Mouse (Mus musculus): ENCODE measurements around the gene Myh2. TPM values are rescaled to one million over a fixed set of nuclear protein-coding genes. Genes with fewer than 3 reads are reported as not detected.

Myh2 gene
- total RNA-seq, 1 experiment = not detected

GRCm38 (mm10) chr11:67143065-67143464 lies 27.8 kb upstream of the Myh2 start:
- no peak for DNase-seq (ENCODE audit: low read depth, low spot score)
- Histone ChIP-seq H3K4me3 (ENCODE audit: insufficient read depth in 1 of 2, low read depth in 1 of 2, low read length in 2 of 2, poor library complexity in 1 of 2, severe bottlenecking in 1 of 2) (no peak overlapping the region), H3K9ac (ENCODE audit: insufficient read depth, low read depth, low read length, poor library complexity, severe bottlenecking) (no peak overlapping the region), H3K36me3 (ENCODE audit: control insufficient read depth, insufficient read depth, low read length, poor library complexity, severe bottlenecking) (no peaks in the 10 kb centered on the region), H3K4me1 (ENCODE audit: control insufficient read depth in 2 of 2, insufficient read depth in 2 of 2, low read length in 2 of 2, poor library complexity in 1 of 2) (no peaks in the 10 kb centered on the region), H3K27ac (ENCODE audit: insufficient read depth, low read depth, low read length, poor library complexity, severe bottlenecking) (no peak overlapping the region), H3K9me3 (ENCODE audit: control insufficient read depth, insufficient read depth, low read depth, low read length) (no peaks in the 10 kb centered on the region)
- in situ Hi-C loops (cut with MboI; ENCODE audit: low sequenced_read_pairs in 2 of 2, unreplicated experiment in 2 of 2) = no loop called here
- no peak for TF ChIP-seq ZC3H11A (IDR thresholded peaks at IDR 0.05; ENCODE audit: borderline replicate concordance, low read depth, low read length)
- TF ChIP-seq CHD2 (IDR thresholded peaks at IDR 0.05; ENCODE audit: low read depth, low read length) = no peak
- TF ChIP-seq ZNF384 (IDR thresholded peaks at IDR 0.05; ENCODE audit: low read depth, low read length) = no peak
- no peak for TF ChIP-seq MAFK (IDR thresholded peaks at IDR 0.05; ENCODE audit: insufficient read depth, low read depth, low read length)
- TF ChIP-seq HCFC1 (IDR thresholded peaks at IDR 0.05; ENCODE audit: borderline replicate concordance, insufficient read depth, low read length) = no peak

DNA sequence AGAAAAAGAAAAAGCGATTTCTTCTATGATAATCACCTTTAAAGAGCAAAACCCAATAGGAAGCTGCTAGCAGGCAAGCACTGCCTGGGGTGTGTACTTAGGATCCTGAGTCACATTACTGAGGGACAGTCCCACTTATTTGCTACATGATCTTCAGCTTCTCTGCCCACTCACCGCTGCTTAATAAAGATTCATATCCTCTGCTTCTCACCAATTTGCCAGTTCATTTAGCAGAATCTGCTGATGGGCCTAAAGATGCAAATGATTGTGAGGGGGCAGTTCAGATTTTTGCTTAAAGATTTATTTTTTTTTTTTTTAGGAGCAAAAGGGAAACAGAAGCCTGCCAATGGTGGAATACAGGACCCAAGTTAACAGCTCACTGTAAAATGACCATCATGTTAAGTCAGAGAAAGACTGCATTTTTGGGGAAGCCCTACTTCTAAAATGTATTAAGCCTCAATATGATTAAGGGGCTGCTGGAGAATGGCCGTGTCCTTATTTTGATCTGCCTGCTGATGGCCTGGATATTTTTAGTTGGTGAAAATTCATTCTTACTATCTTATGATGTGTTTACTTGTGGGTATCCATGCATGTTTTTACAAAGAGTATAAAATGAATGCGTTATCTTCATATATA lies 26.8 kb upstream of the Myh2 start:
- no peak for DNase-seq (ENCODE audit: low read depth, low spot score)
- no peaks in the 10 kb centered on the region for H3K36me3 ChIP-seq (ENCODE audit: control insufficient read depth, insufficient read depth, low read length, poor library complexity, severe bottlenecking)
- no peaks in the 10 kb centered on the region for H3K9me3 ChIP-seq (ENCODE audit: control insufficient read depth, insufficient read depth, low read depth, low read length)
- H3K9ac ChIP-seq (ENCODE audit: insufficient read depth, low read depth, low read length, poor library complexity, severe bottlenecking) = no peak overlapping the region
- H3K4me3 ChIP-seq (ENCODE audit: insufficient read depth in 1 of 2, low read depth in 1 of 2, low read length in 2 of 2, poor library complexity in 1 of 2, severe bottlenecking in 1 of 2) = no peak overlapping the region
- TF ChIP-seq MAFK (IDR thresholded peaks at IDR 0.05; ENCODE audit: insufficient read depth, low read depth, low read length) = no peak
- no peak for TF ChIP-seq CHD2 (IDR thresholded peaks at IDR 0.05; ENCODE audit: low read depth, low read length)
- TF ChIP-seq ZC3H11A (IDR thresholded peaks at IDR 0.05; ENCODE audit: borderline replicate concordance, low read depth, low read length) = no peak
- TF ChIP-seq ZNF384 (IDR thresholded peaks at IDR 0.05; ENCODE audit: low read depth, low read length) = no peak
- TF ChIP-seq HCFC1 (IDR thresholded peaks at IDR 0.05; ENCODE audit: borderline replicate concordance, insufficient read depth, low read length) = no peak
- in situ Hi-C loops (cut with MboI; ENCODE audit: low sequenced_read_pairs in 2 of 2, unreplicated experiment in 2 of 2) = no loop called here
- H3K27ac ChIP-seq (ENCODE audit: insufficient read depth, low read depth, low read length, poor library complexity, severe bottlenecking) = no peak overlapping the region
- no peaks in the 10 kb centered on the region for H3K4me1 ChIP-seq (ENCODE audit: control insufficient read depth in 2 of 2, insufficient read depth in 2 of 2, low read length in 2 of 2, poor library complexity in 1 of 2)

DNA sequence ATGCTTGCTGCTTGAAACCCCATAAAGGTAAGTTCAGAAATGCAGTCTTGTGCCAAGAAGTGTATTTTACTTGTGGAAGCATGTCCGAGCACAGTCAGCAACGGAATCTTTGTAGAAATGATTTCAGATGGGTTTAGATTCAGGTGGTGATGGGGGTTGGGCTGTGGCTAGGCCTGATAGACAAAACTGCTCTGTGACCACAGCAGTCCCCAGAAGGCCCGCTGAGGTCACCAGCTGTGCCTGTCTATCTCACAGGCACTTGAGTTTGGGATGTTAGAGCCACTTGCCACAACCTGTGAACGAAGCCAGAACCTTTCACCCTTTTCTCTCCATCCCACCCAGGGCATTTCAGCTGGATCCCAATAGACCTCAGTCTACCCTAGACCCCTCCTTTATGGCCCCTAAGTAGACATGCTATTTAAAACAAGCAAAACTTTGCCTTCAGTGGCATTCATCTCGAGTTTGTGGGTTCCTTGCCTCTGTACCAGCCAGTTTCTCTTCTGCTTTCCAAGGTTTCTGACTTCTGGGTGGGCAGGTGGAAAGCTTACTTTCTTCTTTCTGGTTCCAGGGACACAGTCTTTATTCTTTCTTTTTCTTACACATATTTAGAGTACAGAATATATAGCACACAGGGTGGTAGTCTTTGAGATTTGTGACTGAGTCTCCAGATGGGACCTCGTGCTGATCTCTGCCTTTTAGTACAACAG lies 26.1 kb upstream of the Myh2 start:
- H3K36me3 ChIP-seq (ENCODE audit: control insufficient read depth, insufficient read depth, low read length, poor library complexity, severe bottlenecking) = no peaks in the 10 kb centered on the region
- no peak for TF ChIP-seq MAFK (IDR thresholded peaks at IDR 0.05; ENCODE audit: insufficient read depth, low read depth, low read length)
- no peak for TF ChIP-seq ZNF384 (IDR thresholded peaks at IDR 0.05; ENCODE audit: low read depth, low read length)
- TF ChIP-seq ZC3H11A (IDR thresholded peaks at IDR 0.05; ENCODE audit: borderline replicate concordance, low read depth, low read length) = no peak
- TF ChIP-seq CHD2 (IDR thresholded peaks at IDR 0.05; ENCODE audit: low read depth, low read length) = no peak
- TF ChIP-seq HCFC1 (IDR thresholded peaks at IDR 0.05; ENCODE audit: borderline replicate concordance, insufficient read depth, low read length) = no peak
- no peak overlapping the region for H3K9ac ChIP-seq (ENCODE audit: insufficient read depth, low read depth, low read length, poor library complexity, severe bottlenecking)
- H3K4me1 ChIP-seq (ENCODE audit: control insufficient read depth in 2 of 2, insufficient read depth in 2 of 2, low read length in 2 of 2, poor library complexity in 1 of 2) = no peaks in the 10 kb centered on the region
- DNase-seq (ENCODE audit: low read depth, low spot score) = no peak
- in situ Hi-C loops (cut with MboI; ENCODE audit: low sequenced_read_pairs in 2 of 2, unreplicated experiment in 2 of 2) = no loop called here
- H3K4me3 ChIP-seq (ENCODE audit: insufficient read depth in 1 of 2, low read depth in 1 of 2, low read length in 2 of 2, poor library complexity in 1 of 2, severe bottlenecking in 1 of 2) = no peak overlapping the region
- no peaks in the 10 kb centered on the region for H3K9me3 ChIP-seq (ENCODE audit: control insufficient read depth, insufficient read depth, low read depth, low read length)
- H3K27ac ChIP-seq (ENCODE audit: insufficient read depth, low read depth, low read length, poor library complexity, severe bottlenecking) = no peak overlapping the region

GRCm38 (mm10) chr11:67145482-67146408 lies 25.1 kb upstream of the Myh2 start:
- Histone ChIP-seq H3K4me1 (ENCODE audit: control insufficient read depth in 2 of 2, insufficient read depth in 2 of 2, low read length in 2 of 2, poor library complexity in 1 of 2) (no peaks in the 10 kb centered on the region), H3K9me3 (ENCODE audit: control insufficient read depth, insufficient read depth, low read depth, low read length) (no peaks in the 10 kb centered on the region), H3K4me3 (ENCODE audit: insufficient read depth in 1 of 2, low read depth in 1 of 2, low read length in 2 of 2, poor library complexity in 1 of 2, severe bottlenecking in 1 of 2) (no peak overlapping the region), H3K9ac (ENCODE audit: insufficient read depth, low read depth, low read length, poor library complexity, severe bottlenecking) (no peak overlapping the region), H3K36me3 (ENCODE audit: control insufficient read depth, insufficient read depth, low read length, poor library complexity, severe bottlenecking) (no peaks in the 10 kb centered on the region), H3K27ac (ENCODE audit: insufficient read depth, low read depth, low read length, poor library complexity, severe bottlenecking) (no peak overlapping the region)
- no peak for DNase-seq (ENCODE audit: low read depth, low spot score)
- in situ Hi-C loops (cut with MboI; ENCODE audit: low sequenced_read_pairs in 2 of 2, unreplicated experiment in 2 of 2) = no loop called here
- no peak for TF ChIP-seq MAFK (IDR thresholded peaks at IDR 0.05; ENCODE audit: insufficient read depth, low read depth, low read length)
- no peak for TF ChIP-seq ZC3H11A (IDR thresholded peaks at IDR 0.05; ENCODE audit: borderline replicate concordance, low read depth, low read length)
- no peak for TF ChIP-seq ZNF384 (IDR thresholded peaks at IDR 0.05; ENCODE audit: low read depth, low read length)
- TF ChIP-seq HCFC1 (IDR thresholded peaks at IDR 0.05; ENCODE audit: borderline replicate concordance, insufficient read depth, low read length) = no peak
- no peak for TF ChIP-seq CHD2 (IDR thresholded peaks at IDR 0.05; ENCODE audit: low read depth, low read length)
